Mouse (Mus musculus) small intestine, adult 2 months (tissue): ENCODE data around the gene Actb. TPM values are rescaled to one million over a fixed set of nuclear protein-coding genes. Genes with fewer than 3 reads are reported as not detected.

Source experiments
- H3K27ac ChIP-seq: fragments of 200-500 bp; 2 replicates; pipeline ENCODE4 v1.5.1; 2012; ENCODE audit warnings: low read depth, low read length, control low read depth, inconsistent platforms; ENCODE audit not compliant: insufficient read depth
- H3K27me3 ChIP-seq: fragments of 200-500 bp; 2 replicates; pipeline ENCODE4 v1.6.1; 2012; ENCODE audit warnings: mild to moderate bottlenecking, moderate library complexity, low read length, inconsistent platforms; ENCODE audit not compliant: control insufficient read depth, insufficient read depth
- H3K36me3 ChIP-seq: fragments of 200-500 bp; 2 replicates; pipeline ENCODE4 v1.6.1; 2012; ENCODE audit warnings: mild to moderate bottlenecking, low read length, control low read depth, inconsistent platforms; ENCODE audit not compliant: control insufficient read depth, insufficient read depth
- H3K4me1 ChIP-seq: fragments of 200-500 bp; 2 replicates; pipeline ENCODE4 v1.6.1; 2012; ENCODE audit warnings: low read length, inconsistent platforms, mixed read lengths; ENCODE audit not compliant: control insufficient read depth, insufficient read depth, insufficient read length
- H3K4me3 ChIP-seq: fragments of 200-500 bp; 2 replicates; pipeline ENCODE4 v1.5.1; 2012; ENCODE audit warnings: low read depth, mild to moderate bottlenecking, control low read depth, inconsistent platforms, low read length, moderate library complexity
- CTCF ChIP-seq: fragments of 200-500 bp; IDR thresholded peaks from 2 replicates; pipeline ENCODE4 v1.5.1; 2012; ENCODE audit warnings: low read depth, mild to moderate bottlenecking, control low read depth, inconsistent platforms, low read length, moderate library complexity, mixed read lengths; ENCODE audit not compliant: insufficient replicate concordance, insufficient read length; ENCODE audit errors: extremely low read depth
- POLR2A ChIP-seq: fragments of 200-500 bp; IDR thresholded peaks from 2 replicates; pipeline ENCODE4 v1.6.1; 2012; ENCODE audit warnings: low read depth, mild to moderate bottlenecking, control low read depth, inconsistent platforms, low read length, moderate library complexity
- WGBS: fragments of 180-500 bp; shearing (Covaris S2); methylation state at CpG from one replicate; pipeline ENCODE4 v1.1.7; 2018; 5-methylcytosine and 5-hydroxymethylcytosine counted together
- polyA plus RNA-seq: library from polyadenylated mRNA; depleted of rRNA; stranded (reverse); fragments of >200 nt; gene quantifications from 2 replicates; pipeline ENCODE4 v1.2.3, GENCODE M21; 2012

The Actb gene
- polyA plus RNA-seq, 1 experiment = 11,894 TPM

GRCm38 (mm10) chr5:142904208-142905037 is 2.1 kb downstream of the Actb start:
- Histone ChIP-seq H3K36me3 (peaks cover 62% of the 10 kb centered on the region), H3K27me3 (no peaks in the 10 kb centered on the region), H3K4me1 (peaks cover 20% of the 10 kb centered on the region; the same call in 1 of the 2 replicates), H3K27ac (peak overlapping the region; percentile 99), H3K4me3 (peak overlapping the region; percentile 75)
- WGBS = 42% methylated on average over 19 of the region's 19 CpGs
- TF ChIP-seq CTCF (no peak), POLR2A (no peak)

GRCm38 (mm10) chr5:142903470-142904207 is 2.9 kb downstream of the Actb start:
- 60% methylated on average over 14 of the region's 14 CpGs for WGBS
- Histone ChIP-seq H3K36me3 (peaks cover 62% of the 10 kb centered on the region), H3K4me1 (peaks cover 12% of the 10 kb centered on the region; the same call in 1 of the 2 replicates), H3K4me3 (peak overlapping the region; percentile 75), H3K27me3 (no peaks in the 10 kb centered on the region), H3K27ac (peak overlapping the region; percentile 99)
- TF ChIP-seq POLR2A (no peak), CTCF (no peak)

DNA sequence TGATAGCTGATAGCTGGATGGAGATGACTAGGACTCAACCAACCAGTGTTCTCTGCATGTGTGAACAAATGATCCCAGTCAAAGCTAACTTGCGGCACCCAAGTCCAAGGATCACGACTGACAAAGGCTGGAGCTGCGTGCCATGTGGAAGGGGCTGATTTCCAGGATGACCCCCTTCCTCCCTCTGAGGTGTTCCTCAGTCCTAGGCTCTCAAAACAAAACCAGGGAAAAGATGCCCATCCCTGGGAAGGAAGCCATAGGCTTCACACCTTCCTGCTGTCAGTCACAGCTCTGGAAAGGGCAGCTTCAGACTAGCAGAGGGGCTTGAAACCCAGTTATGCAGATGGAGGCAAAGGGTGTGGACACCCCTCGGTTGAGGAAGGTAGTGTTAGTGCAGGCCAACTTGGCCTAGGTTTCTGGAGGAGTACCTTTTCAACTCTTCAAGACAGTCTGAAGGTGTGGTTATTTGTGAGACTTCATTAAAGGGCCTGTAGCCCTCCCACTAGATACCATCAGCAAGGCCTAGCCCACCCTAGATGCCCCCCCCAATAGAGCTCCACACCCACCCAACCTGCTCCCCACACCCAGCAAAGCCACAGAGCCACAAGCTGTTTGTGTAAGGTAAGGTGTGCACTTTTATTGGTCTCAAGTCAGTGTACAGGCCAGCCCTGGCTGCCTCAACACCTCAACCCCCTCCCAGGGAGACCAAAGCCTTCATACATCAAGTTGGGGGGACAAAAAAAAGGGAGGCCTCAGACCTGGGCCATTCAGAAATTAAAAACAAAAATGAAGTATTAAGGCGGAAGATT is 3.8 kb downstream of the Actb start:
- TF ChIP-seq POLR2A (peak; percentile 55), CTCF (peak; percentile 19; the same call in 1 of the 2 replicates)
- Histone ChIP-seq H3K36me3 (peaks cover 62% of the 10 kb centered on the region), H3K4me3 (peak overlapping the region; percentile 34), H3K27me3 (no peaks in the 10 kb centered on the region), H3K27ac (peak overlapping the region; percentile 31), H3K4me1 (peaks cover 8% of the 10 kb centered on the region; the same call in 1 of the 2 replicates)
- WGBS = 39% methylated on average over 5 of the region's 5 CpGs

DNA sequence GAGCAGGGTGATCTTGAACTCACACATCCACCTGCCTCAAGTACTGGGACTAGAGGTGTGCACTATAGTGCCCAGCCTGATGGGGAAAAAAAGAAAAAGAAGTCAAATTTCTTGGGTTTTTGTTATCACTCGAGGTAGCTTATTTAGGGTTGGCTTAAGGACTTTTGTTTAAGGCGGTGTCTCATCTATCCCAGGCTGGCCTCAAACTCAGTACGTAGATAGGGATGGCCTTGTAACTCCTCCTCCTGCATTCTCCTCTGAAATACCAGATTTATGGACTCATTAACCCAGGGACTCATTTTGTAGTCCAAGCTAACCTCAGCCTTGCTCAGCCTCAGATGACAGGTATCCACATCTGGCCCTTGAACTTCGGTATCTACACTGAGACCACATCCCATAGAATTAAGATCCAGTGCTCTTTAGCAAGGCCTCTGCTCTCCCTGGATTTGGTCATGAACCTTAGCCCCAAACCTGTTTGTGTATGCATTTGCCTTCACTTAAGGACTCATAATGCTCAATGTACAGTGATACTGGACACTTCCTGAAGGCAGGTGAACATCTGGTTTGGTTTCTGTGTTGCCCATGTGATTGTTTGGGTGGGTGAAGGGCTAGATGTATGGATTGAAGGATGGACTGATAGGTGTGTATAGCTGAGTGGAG is 4.6 kb downstream of the Actb start:
- Histone ChIP-seq H3K27ac (peak overlapping the region; percentile 31), H3K27me3 (no peaks in the 10 kb centered on the region), H3K4me3 (no peak overlapping the region), H3K36me3 (peaks cover 62% of the 10 kb centered on the region), H3K4me1 (peaks cover 4% of the 10 kb centered on the region; the same call in 1 of the 2 replicates)
- WGBS = 35% methylated on average over 4 of the region's 4 CpGs
- no peak for TF ChIP-seq CTCF
- no peak for TF ChIP-seq POLR2A

- Histone ChIP-seq H3K27ac (peak overlapping the region; percentile 31; the same call in 1 of the 2 replicates), H3K36me3 (peaks cover 62% of the 10 kb centered on the region), H3K27me3 (no peaks in the 10 kb centered on the region), H3K4me3 (no peak overlapping the region), H3K4me1 (peaks cover 6% of the 10 kb centered on the region)
- WGBS = 70% methylated on average over 7 of the region's 7 CpGs
- TF ChIP-seq POLR2A = no peak
- TF ChIP-seq CTCF = no peak
Observed at GRCm38 (mm10) chr5:142901355-142901802, 5.2 kb downstream of the Actb start.

DNA sequence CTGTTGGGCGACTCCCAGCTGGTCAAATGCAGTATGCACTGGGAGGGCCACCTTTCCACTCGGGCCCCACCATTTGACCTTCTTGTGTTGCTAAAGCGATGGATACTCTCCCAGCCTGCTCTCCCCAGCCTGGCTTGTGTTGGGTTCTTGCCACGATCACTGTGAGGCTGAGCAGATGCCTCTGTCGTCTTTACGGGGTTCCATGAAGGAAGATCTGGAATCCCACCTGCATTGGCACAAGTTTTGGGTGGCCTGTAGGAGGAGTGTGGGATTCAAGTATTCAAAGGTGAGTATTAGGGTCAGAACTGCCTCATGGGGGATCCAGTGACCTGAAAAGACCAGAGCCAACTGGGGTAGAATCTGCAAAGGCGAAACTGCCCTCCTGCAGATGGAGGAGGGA is 5.9 kb downstream of the Actb start:
- Histone ChIP-seq H3K27me3 (no peaks in the 10 kb centered on the region), H3K4me1 (peaks cover 7% of the 10 kb centered on the region), H3K27ac (no peak overlapping the region), H3K36me3 (peaks cover 54% of the 10 kb centered on the region), H3K4me3 (no peak overlapping the region)
- no peak for TF ChIP-seq POLR2A
- TF ChIP-seq CTCF = no peak
- WGBS = 78% methylated on average over 7 of the region's 7 CpGs
